Mouse (Mus musculus) right cerebral cortex, postnatal 4 days (tissue): ENCODE data around the gene Sp4.

ENCODE experiments used
- DNase-seq: peaks from one replicate; pipeline ENCODE4 v3.0.0-alpha.2; 2022

Sp4 gene

DNA sequence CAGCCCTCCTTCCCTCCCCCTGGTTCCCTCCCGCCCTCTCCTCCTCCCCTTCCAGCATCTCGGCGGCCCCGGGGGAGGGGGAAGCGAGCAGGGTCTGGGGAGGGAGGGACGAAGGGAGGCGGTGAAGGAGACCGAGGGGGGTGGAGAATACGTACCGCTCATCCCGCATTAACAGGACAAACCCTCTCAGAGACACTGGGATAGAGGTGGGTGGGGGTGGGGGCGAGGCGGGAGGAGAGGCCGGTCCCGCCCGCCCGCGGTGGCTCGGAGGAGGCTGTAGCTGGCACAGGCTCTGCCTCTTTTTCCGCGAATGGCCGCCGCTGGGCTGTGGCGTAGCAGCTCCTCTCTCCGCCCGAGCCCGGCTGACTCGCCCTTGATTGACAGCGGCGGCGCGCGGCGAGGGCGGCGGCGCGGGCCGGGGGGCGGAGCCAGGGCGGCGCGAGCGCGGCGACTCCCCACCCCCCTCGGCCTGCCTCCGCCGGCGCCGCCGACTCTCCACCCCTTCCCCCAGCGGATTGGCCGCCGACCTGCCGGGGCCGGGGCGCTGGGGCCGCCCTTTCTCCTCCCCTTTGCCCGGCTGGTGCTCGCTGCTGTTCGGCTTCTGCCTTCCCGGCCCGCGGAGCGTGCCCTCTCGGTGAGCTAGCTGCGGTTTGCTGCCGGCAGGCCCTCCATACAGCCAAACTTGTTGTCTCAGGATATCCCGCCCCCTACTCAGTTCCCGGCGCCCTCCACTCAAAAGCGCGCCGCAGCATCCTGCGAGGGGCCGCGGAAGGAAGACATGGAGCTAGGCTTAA is at the start of gene Sp4:
TSS of gene Sp4 (minus strand) at position 369 of the 794 bp plus-strand sequence.
- DNase-seq: peak; percentile 90

DNA sequence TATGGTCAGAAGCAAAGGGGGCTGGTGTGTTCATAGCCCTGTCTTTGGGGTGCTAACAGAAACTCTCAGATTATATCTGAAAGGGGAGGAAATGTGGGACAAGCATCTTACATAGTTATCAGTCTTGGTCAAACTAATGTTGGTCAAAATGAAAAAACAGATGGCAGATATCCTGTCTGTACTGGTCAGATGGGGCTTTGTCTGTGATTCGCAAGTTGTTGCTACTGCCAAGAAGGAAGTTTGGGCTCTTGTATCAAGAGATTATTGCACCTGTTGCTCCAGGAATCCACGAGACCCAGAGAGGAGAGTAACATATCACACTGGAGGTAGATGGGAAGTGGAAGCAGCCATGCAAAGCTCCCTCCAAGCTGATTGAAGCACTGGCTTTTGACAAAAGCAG is 37.9 kb upstream of the Sp4 start:
- no peak for DNase-seq

DNA sequence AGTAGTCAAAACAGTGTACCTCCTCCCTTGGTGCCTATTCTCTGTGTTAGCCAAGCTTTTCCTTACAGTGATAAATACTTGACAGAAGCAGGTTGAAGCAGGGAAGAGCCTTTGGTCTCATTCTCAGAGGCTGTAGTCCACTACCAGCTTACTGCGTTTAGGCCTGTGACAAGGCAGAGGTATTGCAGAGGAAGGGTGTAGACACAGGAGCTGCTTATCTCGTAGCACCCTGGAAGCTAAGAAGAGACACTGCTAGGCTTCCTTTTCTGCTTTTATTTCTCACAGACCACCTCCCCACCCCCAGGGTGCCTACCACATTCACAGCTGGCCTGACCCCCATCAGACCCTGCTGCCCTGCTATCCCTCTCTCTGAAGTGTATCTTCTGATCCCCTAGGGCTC is 37.0 kb upstream of the Sp4 start:
- DNase-seq: no peak

DNA sequence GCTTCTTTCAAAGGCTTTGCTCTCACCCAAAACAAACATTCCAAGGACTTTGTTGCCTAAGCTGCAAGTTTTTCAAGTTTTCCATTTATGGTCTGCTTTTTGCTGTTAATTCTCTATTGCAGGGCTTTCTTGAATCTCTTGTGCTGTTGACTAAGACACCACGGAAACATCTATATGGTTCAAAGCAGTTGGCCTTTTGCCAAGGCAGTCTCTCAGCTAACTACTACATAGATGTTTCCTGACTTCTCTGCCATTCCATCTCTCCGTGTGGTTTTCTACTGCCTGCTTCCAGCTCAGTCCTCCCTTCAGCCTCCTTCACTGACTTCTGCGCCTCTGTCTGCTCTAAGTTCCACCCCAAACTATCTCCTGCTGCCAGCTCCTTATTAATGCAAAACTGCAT is 36.1 kb upstream of the Sp4 start:
- no peak for DNase-seq

GRCm38 (mm10) chr12:118328739-118329249 is 27.6 kb upstream of the Sp4 start:
- no peak for DNase-seq

DNA sequence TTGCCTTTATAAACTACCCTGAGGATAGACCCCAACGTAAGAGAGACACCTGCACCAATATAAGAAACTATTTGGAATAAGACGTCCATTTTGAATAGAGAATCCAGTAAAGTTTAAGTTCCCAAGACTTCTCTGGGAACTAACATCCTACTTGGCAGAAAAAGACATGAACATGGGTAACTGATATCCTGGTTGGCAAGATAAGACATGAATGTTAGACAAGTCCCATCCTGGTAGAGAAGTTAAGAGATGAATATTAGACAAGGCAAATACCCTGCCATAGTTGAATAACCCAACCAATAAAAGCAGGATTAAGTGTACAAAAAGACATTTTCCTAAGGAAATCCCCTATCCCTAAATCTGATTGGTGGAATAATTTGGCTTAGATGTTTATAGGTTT is 26.3 kb upstream of the Sp4 start:
- DNase-seq: no peak

GRCm38 (mm10) chr12:118326161-118326560 is 24.9 kb upstream of the Sp4 start:
- DNase-seq: no peak

GRCm38 (mm10) chr12:118320076-118320475 is 18.8 kb upstream of the Sp4 start:
- DNase-seq: no peak

DNA sequence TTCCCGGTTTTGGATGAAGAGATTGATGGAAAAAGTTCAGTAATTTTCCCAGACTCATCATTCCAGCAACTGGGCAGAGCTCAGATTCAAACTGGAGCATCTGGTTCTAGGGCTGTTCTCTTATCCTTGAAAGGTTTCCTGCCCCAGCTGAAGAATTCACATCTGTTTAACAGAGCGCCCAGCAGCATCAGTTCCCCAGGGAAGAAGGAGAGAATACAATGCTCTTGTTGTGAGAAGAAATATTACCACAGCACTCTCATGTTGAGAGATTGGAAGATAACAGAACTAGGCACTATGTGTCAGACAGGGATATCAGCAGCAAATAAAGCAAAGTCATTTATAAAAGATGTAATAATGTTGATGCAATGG is 13.2 kb upstream of the Sp4 start:
- DNase-seq: no peak

DNA sequence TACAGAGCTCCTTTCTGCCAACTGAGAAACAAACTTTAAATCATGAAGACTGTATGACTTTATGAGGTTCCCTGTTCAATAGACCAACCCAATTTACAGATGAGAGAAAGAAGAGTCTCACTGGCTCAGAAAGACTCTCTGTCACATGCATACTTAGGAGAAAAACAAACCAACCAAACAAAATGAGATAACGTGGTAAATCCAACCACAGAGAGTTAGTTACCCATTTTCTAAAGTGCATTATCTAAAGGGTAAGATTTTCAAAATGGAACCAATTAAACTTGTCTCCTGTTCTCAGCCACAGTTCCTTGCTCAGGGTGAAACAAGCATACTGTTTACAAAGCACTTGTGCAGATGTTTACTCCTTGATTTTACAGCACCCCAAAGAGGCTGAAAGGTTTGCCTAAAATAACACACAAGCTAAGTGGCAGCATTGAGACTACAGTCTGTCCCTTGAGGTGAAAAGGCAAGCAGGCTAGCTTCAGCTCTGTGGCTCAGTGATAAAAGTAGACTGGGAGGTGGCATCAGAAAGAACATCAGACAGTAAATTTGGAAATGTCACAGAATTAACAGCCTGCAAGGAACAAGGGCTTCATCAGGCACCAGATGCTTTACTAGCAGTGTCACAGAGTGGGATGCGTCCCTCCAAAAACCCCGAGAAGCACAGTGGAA is 12.7 kb upstream of the Sp4 start:
- no peak for DNase-seq

DNA sequence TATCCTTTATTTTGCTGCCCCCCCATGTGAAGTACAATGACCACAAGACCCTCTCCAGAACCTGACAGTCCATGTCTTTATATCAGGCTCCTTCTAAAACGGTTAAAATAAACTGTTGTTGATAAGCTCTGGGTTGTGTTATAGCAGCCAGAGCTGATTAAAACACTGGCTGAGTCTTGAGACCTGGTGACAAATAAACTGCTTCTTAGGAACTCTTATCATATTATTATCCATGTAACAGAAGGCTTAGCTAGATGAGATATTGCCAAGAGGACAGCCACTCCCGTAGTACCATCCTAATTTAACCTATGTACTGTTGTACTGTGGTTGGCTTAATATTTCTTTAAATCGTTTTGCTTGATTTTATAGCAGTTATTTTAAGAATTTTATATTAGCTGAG is 2.3 kb upstream of the Sp4 start:
- no peak for DNase-seq

DNA sequence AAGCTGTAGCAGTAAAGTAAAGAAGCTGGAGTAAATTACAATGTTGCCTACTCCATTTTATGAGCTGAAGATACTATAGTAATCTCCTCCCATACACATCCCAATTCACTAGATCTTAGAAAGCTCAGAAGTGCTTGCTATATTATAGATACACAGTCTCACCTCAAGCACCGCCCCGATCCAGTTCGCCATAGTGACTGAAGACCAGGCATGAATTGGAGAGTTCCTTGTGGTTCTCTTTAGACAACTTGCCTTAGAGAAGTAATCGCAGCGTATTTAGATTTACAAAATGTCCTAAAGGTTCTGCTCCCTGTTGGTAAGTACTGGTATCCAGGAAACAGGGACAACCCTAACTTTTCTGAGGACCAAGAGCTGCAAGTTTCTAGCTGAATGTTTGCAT is 1.8 kb upstream of the Sp4 start:
- no peak for DNase-seq

DNA sequence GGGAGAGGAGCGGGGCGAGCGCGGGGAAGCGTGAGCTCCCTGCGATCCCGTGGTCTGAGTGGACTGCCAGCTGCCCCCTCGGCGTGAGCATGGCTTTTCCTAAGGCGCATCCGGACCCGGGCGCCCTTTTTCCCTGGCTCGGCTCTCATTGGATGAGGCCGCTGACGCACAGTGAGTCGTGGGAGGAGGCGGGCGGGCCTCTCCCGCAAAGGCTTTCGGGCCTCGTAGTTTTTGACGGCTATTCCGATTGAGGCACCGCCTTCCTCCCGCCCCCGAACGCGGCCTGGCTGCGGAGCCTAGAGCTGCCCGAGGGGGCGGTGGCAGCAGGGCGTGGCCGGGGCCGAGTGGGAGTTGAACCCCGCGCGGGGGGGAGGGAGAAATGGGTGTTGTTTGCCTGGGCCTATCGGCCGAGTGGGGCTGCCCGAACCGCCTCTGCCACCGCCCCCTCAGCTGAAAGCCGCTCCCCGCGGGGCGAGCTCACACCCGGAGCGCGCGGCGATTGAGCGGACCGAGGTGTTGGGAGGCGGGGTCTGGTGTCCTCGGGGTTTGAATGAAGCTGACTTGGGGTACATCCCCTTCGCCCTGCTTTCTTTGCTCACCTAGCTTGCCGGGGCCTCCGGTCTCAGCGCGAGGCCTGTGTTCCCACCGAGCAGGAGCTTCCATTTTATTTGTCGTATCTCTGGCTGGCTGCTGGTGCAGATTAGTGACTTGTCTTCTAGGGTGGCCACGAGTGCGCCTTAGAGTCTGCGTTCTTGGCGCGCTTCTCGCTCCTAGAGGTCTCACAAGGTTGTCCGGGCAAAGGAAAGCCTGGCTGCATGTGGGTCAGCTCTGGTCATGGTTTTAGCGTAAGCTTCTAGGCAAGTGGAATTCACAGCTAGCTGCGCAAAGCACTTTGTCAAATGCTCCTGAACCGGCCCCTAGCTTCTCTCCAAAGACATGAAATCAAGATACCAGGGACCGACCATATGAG is 911 bp upstream of the Sp4 start:
- peak; percentile 97 for DNase-seq

DNA sequence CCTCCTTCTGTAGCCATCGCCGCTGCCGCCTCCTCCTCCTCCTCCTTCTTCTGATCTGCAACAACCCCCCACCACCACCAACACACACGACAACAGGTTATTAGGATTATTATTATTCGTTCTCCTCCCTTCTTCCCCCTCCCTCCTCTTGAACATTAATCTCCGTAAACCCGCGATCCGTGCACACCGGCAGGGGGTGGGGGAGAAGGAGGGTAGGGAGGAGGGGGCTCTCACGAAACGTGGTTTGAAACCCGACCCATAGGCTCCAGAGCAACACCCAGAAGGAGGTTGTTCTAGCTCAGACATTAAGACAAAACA is 527 bp downstream of the Sp4 start:
- no peak for DNase-seq

DNA sequence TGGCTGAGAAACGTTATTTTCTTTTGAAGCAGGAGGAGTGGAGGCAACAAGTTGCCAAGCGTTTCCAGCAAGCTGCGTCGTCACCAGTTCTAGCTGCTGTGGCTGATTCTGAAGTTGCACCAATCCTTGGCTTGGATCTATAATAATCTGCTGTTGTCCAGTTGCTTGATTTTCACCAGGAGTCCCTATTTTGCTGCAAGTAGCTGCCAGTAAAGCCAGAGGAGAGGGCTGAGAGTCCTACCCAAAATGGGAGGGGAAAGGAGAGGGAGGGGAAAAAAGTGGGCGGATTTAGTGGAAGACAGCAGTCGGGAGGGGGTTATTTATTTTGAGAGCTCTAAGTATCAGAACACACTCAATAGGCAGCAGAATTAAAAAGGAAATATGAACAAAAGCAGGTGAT is 1.3 kb downstream of the Sp4 start:
- no peak for DNase-seq

DNA sequence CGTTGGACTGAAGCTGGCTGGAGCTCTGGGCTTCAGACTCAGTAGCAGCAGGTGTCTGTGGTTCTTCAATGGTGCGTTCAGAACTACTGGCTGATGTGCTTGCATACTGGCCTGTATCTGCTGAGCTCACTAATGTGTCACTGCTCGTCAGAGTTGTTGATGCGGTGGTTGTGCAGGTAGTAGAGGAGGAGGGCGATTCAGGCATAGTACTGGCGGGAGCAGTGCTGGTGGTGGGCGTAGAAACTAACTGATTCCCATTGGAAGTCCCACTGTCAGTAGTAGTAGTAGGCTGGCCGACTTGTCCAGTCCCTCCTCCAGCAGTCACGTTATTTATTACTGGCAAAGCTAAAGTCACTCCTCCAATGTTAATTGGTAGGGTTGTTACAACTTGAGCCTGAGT is 2.1 kb downstream of the Sp4 start:
- DNase-seq: no peak

DNA sequence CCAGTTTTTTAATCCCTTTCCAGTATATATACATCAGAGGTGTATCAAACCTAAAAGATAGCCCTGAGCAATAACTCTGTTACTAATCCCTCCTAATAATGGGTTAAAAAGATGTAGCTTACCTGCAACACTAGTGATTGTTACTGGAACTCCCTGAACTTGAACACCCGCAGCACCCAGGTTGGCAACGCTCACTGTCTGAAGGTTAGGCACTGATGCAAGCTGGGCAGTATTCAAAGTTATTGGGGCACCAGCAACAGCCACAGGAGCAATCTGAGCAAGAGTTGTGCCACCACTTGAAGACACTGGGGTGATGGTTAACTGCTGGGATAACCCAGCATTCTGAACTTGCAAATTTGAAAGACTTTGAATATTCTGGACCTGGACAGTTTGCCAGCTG is 2.7 kb downstream of the Sp4 start:
- DNase-seq: no peak

DNA sequence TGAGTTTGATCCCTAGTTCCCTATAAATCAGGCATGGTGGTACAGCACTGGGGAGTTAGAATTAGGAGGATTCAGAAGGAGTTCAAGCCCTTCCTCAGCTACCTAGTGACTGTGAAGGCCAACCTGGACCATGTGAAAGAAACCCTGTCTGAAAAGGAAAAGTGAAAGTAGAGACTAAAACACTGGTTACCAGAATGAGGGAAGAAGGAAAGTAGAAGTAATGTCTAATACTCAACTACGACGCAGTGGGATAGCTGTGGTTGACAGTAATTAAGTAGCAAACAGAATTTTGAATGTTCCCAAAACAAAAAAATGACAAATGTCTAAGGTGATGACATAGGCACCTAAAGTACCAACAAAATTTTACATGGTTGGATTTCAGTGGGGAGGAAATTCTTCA is 5.0 kb downstream of the Sp4 start:
- DNase-seq: no peak

GRCm38 (mm10) chr12:118295793-118296192 is 5.4 kb downstream of the Sp4 start:
- DNase-seq: no peak

DNA sequence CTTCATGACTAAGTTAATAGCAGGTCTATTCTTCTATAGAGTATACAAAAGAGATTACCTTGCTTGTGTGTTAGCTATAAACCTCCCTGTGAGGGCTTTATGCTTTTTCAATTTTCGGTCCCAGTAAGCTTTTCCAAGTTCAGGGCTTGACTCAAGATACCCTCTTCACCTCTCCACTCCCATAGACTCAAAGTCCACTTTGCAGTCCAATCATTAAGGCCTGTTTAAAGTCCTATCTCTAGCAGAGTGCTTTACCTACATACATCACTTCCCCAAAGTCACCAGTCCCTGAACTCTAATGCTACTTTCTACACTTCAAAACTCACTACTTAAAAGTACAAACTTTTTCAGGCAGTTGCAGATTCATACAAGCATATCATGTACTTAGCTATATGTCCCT is 12.3 kb downstream of the Sp4 start:
- DNase-seq: no peak

DNA sequence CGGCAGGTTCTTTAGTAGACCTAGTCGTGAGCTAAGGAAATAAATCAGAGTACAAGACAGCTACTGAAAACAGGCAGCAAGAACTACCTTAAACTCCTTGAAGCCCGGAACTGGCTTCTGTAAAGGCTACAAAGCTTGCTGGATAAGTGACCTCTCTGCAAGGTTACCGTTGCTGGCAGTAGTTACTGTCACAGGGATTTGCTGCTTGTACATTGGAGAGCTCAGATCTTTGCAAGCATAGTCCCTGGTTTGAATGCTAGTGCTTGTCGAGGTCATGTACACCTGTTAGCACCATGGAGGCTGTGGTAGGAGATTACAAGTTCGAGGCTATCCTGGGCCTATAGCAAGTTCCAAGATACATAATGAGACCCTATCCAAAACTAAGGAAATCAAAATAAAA is 16.1 kb downstream of the Sp4 start:
- DNase-seq: no peak

GRCm38 (mm10) chr12:118281961-118282360 is 19.3 kb downstream of the Sp4 start:
- no peak for DNase-seq

- no peak for DNase-seq
These were observed 24.9 kb downstream of the Sp4 start for GRCm38 (mm10) chr12:118276385-118276784.

- DNase-seq: no peak
These were observed 36.3 kb downstream of the Sp4 start for GRCm38 (mm10) chr12:118264905-118265304.
